Mouse (Mus musculus): ENCODE data around the gene Rbp4.
A peak's percentile ranks its signal among the peaks of the same experiment; 100 is the strongest.

Rbp4 gene

GRCm38 (mm10) chr19:38089358-38089757 lies 35.7 kb downstream of the Rbp4 start:
- no peak for DNase-seq

- peak; percentile 41 to 60 for DNase-seq
Observed at GRCm38 (mm10) chr19:38086948-38087551, 38.0 kb downstream of the Rbp4 start.

- DNase-seq: no peak
Observed at GRCm38 (mm10) chr19:38085841-38086240, 39.2 kb downstream of the Rbp4 start.

GRCm38 (mm10) chr19:38082931-38083525 lies 42.1 kb downstream of the Rbp4 start:
- DNase-seq: no peak

- DNase-seq: no peak
Observed at GRCm38 (mm10) chr19:38081361-38081760, 43.7 kb downstream of the Rbp4 start.

- no peak for DNase-seq
Observed at GRCm38 (mm10) chr19:38077851-38078540, 47.1 kb downstream of the Rbp4 start.

- no peak for DNase-seq
Observed at GRCm38 (mm10) chr19:38076251-38076650, 48.8 kb downstream of the Rbp4 start.

GRCm38 (mm10) chr19:38075051-38075450 lies 50.0 kb downstream of the Rbp4 start:
- DNase-seq: no peak

GRCm38 (mm10) chr19:38073226-38073625 lies 51.9 kb downstream of the Rbp4 start:
- no peak for DNase-seq

All from lung, postnatal 4 days (tissue).